Mouse (Mus musculus): ENCODE results near the gene Fgfr2. TPM values are rescaled to one million over a fixed set of nuclear protein-coding genes. Genes with fewer than 3 reads are reported as not detected.

Fgfr2 gene
- polyA plus RNA-seq, 1 experiment from 2014 or later: 93.4 TPM

GRCm38 (mm10) chr7:130161581-130161980 is 2961.6 kb downstream of the Fgfr2 start:
- peaks cover 11% of the 10 kb centered on the region; the same call in 1 of the 2 replicates for H3K36me3 ChIP-seq (ENCODE audit: control insufficient read depth, insufficient read depth, low read length)
- H3K27me3 ChIP-seq (ENCODE audit: control insufficient read depth, insufficient read depth, low read length): no peaks in the 10 kb centered on the region
- WGBS: 58% methylated on average over 5 of the region's 5 CpGs
- H3K4me1 ChIP-seq (ENCODE audit: control insufficient read depth, insufficient read depth, low read length): peaks cover 16% of the 10 kb centered on the region
- no peak overlapping the region for H3K4me2 ChIP-seq (ENCODE audit: low read depth, low read length)
- H3K9me3 ChIP-seq (replicated peaks; ENCODE audit: control insufficient read depth, low read length): no peaks in the 10 kb centered on the region
- H3K9ac ChIP-seq (ENCODE audit: low read length): no peak overlapping the region
- H3K4me3 ChIP-seq (replicated peaks; ENCODE audit: low read length): no peak overlapping the region
- ATAC-seq (ENCODE audit: insufficient read depth, low FRiP score): no peak
- H3K27ac ChIP-seq (ENCODE audit: low read length): no peak overlapping the region; the same call in 1 of the 2 replicates

- Histone ChIP-seq H3K36me3 (ENCODE audit: control insufficient read depth, insufficient read depth, low read length) (peaks cover 11% of the 10 kb centered on the region; the same call in 1 of the 2 replicates), H3K27me3 (ENCODE audit: control insufficient read depth, insufficient read depth, low read length) (no peaks in the 10 kb centered on the region), H3K4me1 (ENCODE audit: control insufficient read depth, insufficient read depth, low read length) (no peaks in the 10 kb centered on the region), H3K4me2 (ENCODE audit: low read depth, low read length) (no peak overlapping the region), H3K9ac (ENCODE audit: low read length) (no peak overlapping the region), H3K27ac (ENCODE audit: low read length) (no peak overlapping the region), H3K4me3 (replicated peaks; ENCODE audit: low read length) (no peak overlapping the region), H3K9me3 (replicated peaks; ENCODE audit: control insufficient read depth, low read length) (no peaks in the 10 kb centered on the region)
- WGBS: 73% methylated on average over 3 of the region's 3 CpGs
- ATAC-seq (ENCODE audit: insufficient read depth, low FRiP score): no peak
These were observed 2964.3 kb downstream of the Fgfr2 start for GRCm38 (mm10) chr7:130158845-130159244.

- no peaks in the 10 kb centered on the region for H3K27me3 ChIP-seq (ENCODE audit: control insufficient read depth, insufficient read depth, low read length)
- H3K9me3 ChIP-seq (replicated peaks; ENCODE audit: control insufficient read depth, low read length): no peaks in the 10 kb centered on the region
- H3K4me1 ChIP-seq (ENCODE audit: control insufficient read depth, insufficient read depth, low read length): no peaks in the 10 kb centered on the region
- no peak overlapping the region for H3K9ac ChIP-seq (ENCODE audit: low read length)
- H3K4me2 ChIP-seq (ENCODE audit: low read depth, low read length): no peak overlapping the region
- no peak overlapping the region for H3K4me3 ChIP-seq (replicated peaks; ENCODE audit: low read length)
- ATAC-seq (ENCODE audit: insufficient read depth, low FRiP score): no peak
- WGBS: 68% methylated on average over 7 of the region's 7 CpGs
- H3K27ac ChIP-seq (ENCODE audit: low read length): no peak overlapping the region
- no peaks in the 10 kb centered on the region for H3K36me3 ChIP-seq (ENCODE audit: control insufficient read depth, insufficient read depth, low read length)
These were observed 2969.7 kb downstream of the Fgfr2 start for GRCm38 (mm10) chr7:130153363-130153969.

- no peaks in the 10 kb centered on the region for H3K4me1 ChIP-seq (ENCODE audit: control insufficient read depth, insufficient read depth, low read length)
- no peaks in the 10 kb centered on the region for H3K9me3 ChIP-seq (replicated peaks; ENCODE audit: control insufficient read depth, low read length)
- no peak overlapping the region for H3K4me2 ChIP-seq (ENCODE audit: low read depth, low read length)
- H3K4me3 ChIP-seq (replicated peaks; ENCODE audit: low read length): no peak overlapping the region
- WGBS: 77% methylated on average over 5 of the region's 5 CpGs
- no peak overlapping the region for H3K9ac ChIP-seq (ENCODE audit: low read length)
- no peak for ATAC-seq (ENCODE audit: insufficient read depth, low FRiP score)
- no peaks in the 10 kb centered on the region for H3K36me3 ChIP-seq (ENCODE audit: control insufficient read depth, insufficient read depth, low read length)
- H3K27ac ChIP-seq (ENCODE audit: low read length): no peak overlapping the region
- no peaks in the 10 kb centered on the region for H3K27me3 ChIP-seq (ENCODE audit: control insufficient read depth, insufficient read depth, low read length)
These were observed 2974.2 kb downstream of the Fgfr2 start for GRCm38 (mm10) chr7:130148906-130149305.

- H3K36me3 ChIP-seq (ENCODE audit: control insufficient read depth, insufficient read depth, low read length): no peaks in the 10 kb centered on the region
- no peaks in the 10 kb centered on the region for H3K9me3 ChIP-seq (replicated peaks; ENCODE audit: control insufficient read depth, low read length)
- no peaks in the 10 kb centered on the region for H3K4me1 ChIP-seq (ENCODE audit: control insufficient read depth, insufficient read depth, low read length)
- no peak overlapping the region for H3K4me2 ChIP-seq (ENCODE audit: low read depth, low read length)
- no peak overlapping the region for H3K9ac ChIP-seq (ENCODE audit: low read length)
- no peak for ATAC-seq (ENCODE audit: insufficient read depth, low FRiP score)
- no peaks in the 10 kb centered on the region for H3K27me3 ChIP-seq (ENCODE audit: control insufficient read depth, insufficient read depth, low read length)
- H3K4me3 ChIP-seq (replicated peaks; ENCODE audit: low read length): no peak overlapping the region
- WGBS: 78% methylated on average over 7 of the region's 7 CpGs
- H3K27ac ChIP-seq (ENCODE audit: low read length): 0 out of 2 replicates have a peak overlapping the region, but pooled peaks have one; percentile 2
These were observed 2975.9 kb downstream of the Fgfr2 start for GRCm38 (mm10) chr7:130147230-130147629.

- Histone ChIP-seq H3K27me3 (ENCODE audit: control insufficient read depth, insufficient read depth, low read length) (no peaks in the 10 kb centered on the region), H3K4me2 (ENCODE audit: low read depth, low read length) (no peak overlapping the region), H3K4me1 (ENCODE audit: control insufficient read depth, insufficient read depth, low read length) (peaks cover 3% of the 10 kb centered on the region; the same call in 1 of the 2 replicates), H3K9me3 (replicated peaks; ENCODE audit: control insufficient read depth, low read length) (no peaks in the 10 kb centered on the region), H3K27ac (ENCODE audit: low read length) (no peak overlapping the region), H3K4me3 (replicated peaks; ENCODE audit: low read length) (no peak overlapping the region), H3K36me3 (ENCODE audit: control insufficient read depth, insufficient read depth, low read length) (no peaks in the 10 kb centered on the region), H3K9ac (ENCODE audit: low read length) (no peak overlapping the region)
- WGBS: 82% methylated on average over 4 of the region's 4 CpGs
- no peak for ATAC-seq (ENCODE audit: insufficient read depth, low FRiP score)
These were observed 2977.9 kb downstream of the Fgfr2 start for GRCm38 (mm10) chr7:130145211-130145610.

GRCm38 (mm10) chr7:130143371-130143770 is 2979.8 kb downstream of the Fgfr2 start:
- no peak overlapping the region for H3K9ac ChIP-seq (ENCODE audit: low read length)
- no peak overlapping the region for H3K4me2 ChIP-seq (ENCODE audit: low read depth, low read length)
- no peak overlapping the region for H3K4me3 ChIP-seq (replicated peaks; ENCODE audit: low read length)
- H3K27me3 ChIP-seq (ENCODE audit: control insufficient read depth, insufficient read depth, low read length): no peaks in the 10 kb centered on the region
- no peaks in the 10 kb centered on the region for H3K36me3 ChIP-seq (ENCODE audit: control insufficient read depth, insufficient read depth, low read length)
- H3K4me1 ChIP-seq (ENCODE audit: control insufficient read depth, insufficient read depth, low read length): peaks cover 3% of the 10 kb centered on the region; the same call in 1 of the 2 replicates
- peak; percentile 88 for ATAC-seq (ENCODE audit: insufficient read depth, low FRiP score)
- H3K9me3 ChIP-seq (replicated peaks; ENCODE audit: control insufficient read depth, low read length): no peaks in the 10 kb centered on the region
- peak overlapping the region; percentile 5; the same call in 1 of the 2 replicates for H3K27ac ChIP-seq (ENCODE audit: low read length)
- WGBS: 54% methylated on average over 7 of the region's 7 CpGs

- 64% methylated on average over 3 of the region's 3 CpGs for WGBS
- H3K36me3 ChIP-seq (ENCODE audit: control insufficient read depth, insufficient read depth, low read length): no peaks in the 10 kb centered on the region
- peaks cover 3% of the 10 kb centered on the region; the same call in 1 of the 2 replicates for H3K4me1 ChIP-seq (ENCODE audit: control insufficient read depth, insufficient read depth, low read length)
- no peak overlapping the region for H3K4me2 ChIP-seq (ENCODE audit: low read depth, low read length)
- H3K9ac ChIP-seq (ENCODE audit: low read length): no peak overlapping the region
- no peak for ATAC-seq (ENCODE audit: insufficient read depth, low FRiP score)
- no peak overlapping the region for H3K27ac ChIP-seq (ENCODE audit: low read length)
- H3K4me3 ChIP-seq (replicated peaks; ENCODE audit: low read length): no peak overlapping the region
- H3K27me3 ChIP-seq (ENCODE audit: control insufficient read depth, insufficient read depth, low read length): no peaks in the 10 kb centered on the region
- H3K9me3 ChIP-seq (replicated peaks; ENCODE audit: control insufficient read depth, low read length): no peaks in the 10 kb centered on the region
These were observed 2981.9 kb downstream of the Fgfr2 start for GRCm38 (mm10) chr7:130141088-130141873.

GRCm38 (mm10) chr7:130134924-130135365 is 2988.2 kb downstream of the Fgfr2 start:
- no peak overlapping the region for H3K27ac ChIP-seq (ENCODE audit: low read length)
- no peak for ATAC-seq (ENCODE audit: insufficient read depth, low FRiP score)
- no peak overlapping the region for H3K4me3 ChIP-seq (replicated peaks; ENCODE audit: low read length)
- no peaks in the 10 kb centered on the region for H3K36me3 ChIP-seq (ENCODE audit: control insufficient read depth, insufficient read depth, low read length)
- WGBS: 41% methylated on average over 3 of the region's 3 CpGs
- H3K4me1 ChIP-seq (ENCODE audit: control insufficient read depth, insufficient read depth, low read length): no peaks in the 10 kb centered on the region
- no peaks in the 10 kb centered on the region for H3K27me3 ChIP-seq (ENCODE audit: control insufficient read depth, insufficient read depth, low read length)
- no peak overlapping the region for H3K4me2 ChIP-seq (ENCODE audit: low read depth, low read length)
- no peaks in the 10 kb centered on the region for H3K9me3 ChIP-seq (replicated peaks; ENCODE audit: control insufficient read depth, low read length)
- no peak overlapping the region for H3K9ac ChIP-seq (ENCODE audit: low read length)

All from stomach, embryonic 16.5 days (tissue).